ENCODE assay signal across 31 mouse cellular contexts in the genomic region with DNA sequence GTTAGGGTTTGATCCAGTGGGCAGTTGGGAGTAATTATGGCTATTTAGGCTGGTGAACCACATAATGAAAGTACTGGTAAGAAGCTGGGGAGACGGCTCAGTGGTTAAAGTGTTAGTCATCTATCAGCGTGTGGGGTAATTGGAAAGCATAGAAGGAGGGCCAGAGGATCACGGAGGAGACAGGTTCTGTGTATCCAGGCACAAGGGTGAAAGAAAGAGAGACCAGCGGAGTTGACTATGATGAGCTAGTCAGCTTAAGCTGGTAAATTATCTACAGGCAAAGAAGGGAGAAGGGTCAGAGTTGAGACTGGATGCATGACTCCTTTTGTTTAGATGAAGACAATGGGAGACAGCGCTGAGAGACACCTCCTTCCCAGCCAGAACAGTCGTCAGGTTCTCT. TPM values are rescaled to one million over a fixed set of nuclear protein-coding genes. Genes with fewer than 3 reads are reported as not detected.
A peak's percentile ranks its signal among the peaks of the same experiment; 100 is the strongest.
DNase-seq lines count a peak whose midpoint lies in the region; ATAC-seq and TF ChIP-seq lines count a peak whose summit lies in the region.
"Had no signal": no experiment of that assay in that cellular context is flagged by ENCODE, and none has a peak within 500 bp of the region (broad histone marks: within the 10 kb centered on the region; RNA-seq: fewer than 3 reads in every experiment).

No protein-coding gene starts in this region.

- no peaks in the 10 kb centered on the region for H3K9me3 ChIP-seq in kidney, embryonic 15.5 days (replicated peaks)
- H3K9me3 ChIP-seq in liver, postnatal 0 days (ENCODE audit: low read length) = no peaks in the 10 kb centered on the region
- H3K9me3 ChIP-seq: embryonic facial prominence, embryonic 12.5 days; embryonic facial prominence, embryonic 15.5 days; forebrain, embryonic 12.5 days; forebrain, embryonic 15.5 days; heart, embryonic 12.5 days; heart, embryonic 15.5 days; hindbrain, embryonic 10.5 days had no signal

- TF ChIP-seq POLR2A in kidney, adult 2 months (IDR thresholded peaks at IDR 0.05; ENCODE audit: low read depth, low read length) = no peak
- no peak for TF ChIP-seq POLR2A in olfactory bulb, adult 2 months (IDR thresholded peaks at IDR 0.05; ENCODE audit: insufficient read depth, low read depth, low read length)

- H3K4me2 ChIP-seq in kidney, embryonic 15.5 days = no peak overlapping the region
- no peak overlapping the region for H3K4me2 ChIP-seq in liver, postnatal 0 days (ENCODE audit: low read depth, low read length)
- H3K4me2 ChIP-seq: embryonic facial prominence, embryonic 12.5 days; embryonic facial prominence, embryonic 15.5 days; forebrain, embryonic 12.5 days; forebrain, embryonic 15.5 days; heart, embryonic 12.5 days; heart, embryonic 15.5 days; hindbrain, embryonic 13.5 days had no signal

- H3K36me3 ChIP-seq in kidney, adult 2 months (ENCODE audit: control insufficient read depth, insufficient read depth, low read length) = no peaks in the 10 kb centered on the region
- H3K36me3 ChIP-seq in kidney, embryonic 15.5 days = no peaks in the 10 kb centered on the region
- H3K36me3 ChIP-seq in liver, postnatal 0 days (replicated peaks; ENCODE audit: insufficient read depth, low read length) = no peaks in the 10 kb centered on the region
- H3K36me3 ChIP-seq: embryonic facial prominence, embryonic 12.5 days; embryonic facial prominence, embryonic 15.5 days; forebrain, embryonic 12.5 days; forebrain, embryonic 15.5 days; heart, embryonic 12.5 days; heart, embryonic 15.5 days; hindbrain, embryonic 10.5 days; hindbrain, embryonic 13.5 days had no signal

- H3K27me3 ChIP-seq in kidney, adult 2 months (replicated peaks; ENCODE audit: control insufficient read depth, insufficient read depth, low read length) = no peaks in the 10 kb centered on the region
- no peaks in the 10 kb centered on the region for H3K27me3 ChIP-seq in kidney, embryonic 15.5 days
- no peaks in the 10 kb centered on the region for H3K27me3 ChIP-seq in Patski
- H3K27me3 ChIP-seq in liver, postnatal 0 days (ENCODE audit: insufficient read depth, low read length) = no peaks in the 10 kb centered on the region
- H3K27me3 ChIP-seq: embryonic facial prominence, embryonic 12.5 days; embryonic facial prominence, embryonic 15.5 days; forebrain, embryonic 12.5 days; forebrain, embryonic 15.5 days; heart, embryonic 15.5 days; hindbrain, embryonic 13.5 days had no signal

- H3K27ac ChIP-seq in kidney, adult 2 months (ENCODE audit: insufficient read depth, low read depth, low read length) = no peak overlapping the region
- no peak overlapping the region for H3K27ac ChIP-seq in kidney, embryonic 15.5 days
- peak overlapping the region; percentile 93 for H3K27ac ChIP-seq in layer of hippocampus, adult 2 months
- H3K27ac ChIP-seq in olfactory bulb, adult 2 months (ENCODE audit: insufficient read depth, low read depth, low read length) = peak overlapping the region; percentile 80
- H3K27ac ChIP-seq in liver, postnatal 0 days (ENCODE audit: low read depth) = no peak overlapping the region
- H3K27ac ChIP-seq: embryonic facial prominence, embryonic 12.5 days; embryonic facial prominence, embryonic 15.5 days; forebrain, embryonic 12.5 days; forebrain, embryonic 15.5 days; heart, embryonic 15.5 days; hindbrain, embryonic 10.5 days; hindbrain, embryonic 13.5 days had no signal

- no peak overlapping the region for H3K9ac ChIP-seq in kidney, embryonic 15.5 days
- no peak overlapping the region for H3K9ac ChIP-seq in liver, postnatal 0 days (replicated peaks)
- H3K9ac ChIP-seq: embryonic facial prominence, embryonic 12.5 days; embryonic facial prominence, embryonic 15.5 days; forebrain, embryonic 12.5 days; forebrain, embryonic 15.5 days; heart, embryonic 12.5 days; heart, embryonic 15.5 days; hindbrain, embryonic 13.5 days had no signal

- TF ChIP-seq EP300 in liver, postnatal 0 days (IDR thresholded peaks at IDR 0.05; ENCODE audit: low read depth) = no peak

- in situ Hi-C loops in Patski (cut with MboI; ENCODE audit: low pct_unique_long_range_greater_than_20kb) = no loop called here

- no peak for ATAC-seq in kidney, embryonic 15.5 days (replicated peaks; ENCODE audit: low FRiP score)
- ATAC-seq in Patski = peak; percentile 70
- no peak for ATAC-seq in liver, postnatal 0 days
- ATAC-seq: forebrain, embryonic 15.5 days; hindbrain, embryonic 16.5 days had no signal

- 40% methylated on average over 6 of the region's 6 CpGs for WGBS in kidney, adult 2 months
- WGBS in kidney, embryonic 15.5 days = 58% methylated on average over 6 of the region's 6 CpGs
- 45% methylated on average over 6 of the region's 6 CpGs for WGBS in olfactory bulb, adult 2 months
- WGBS in liver, postnatal 0 days (ENCODE audit: insufficient replicate concordance) = 55% methylated on average over 6 of the region's 6 CpGs

- peak; percentile 75 for DNase-seq in kidney, adult 2 months
- DNase-seq in layer of hippocampus, adult 2 months (ENCODE audit: low spot score in 2 of 2) = no peak
- no peak for DNase-seq in layer of hippocampus, postnatal 25 days (ENCODE audit: extremely low spot score in 1 of 2, low spot score in 1 of 2)
- DNase-seq in Patski (ENCODE audit: low read depth, low spot score) = peak; percentile 74
- DNase-seq in liver, postnatal 0 days = no peak
- no peak for DNase-seq in thymus, postnatal 36 days
- DNase-seq: adrenal gland, postnatal 10 days; adrenal gland, postnatal 36 days; B cell, adult 2 months; cerebellum, adult 18-20 months; cerebellum, adult 9-10 months; cerebellum, postnatal 14 days; gastrocnemius, postnatal 25 days; heart, adult 18-20 months; heart, postnatal 10 days; heart, postnatal 36 days had no signal

- CTCF ChIA-PET in Patski (lab: Charles Lee) = interaction anchor here (1.2 to 3.2 kb wide), 5 partner anchors 10 to 57 kb away, joined by 3 to 18 read pairs (median 5); no protein-coding TSS in a partner anchor

- H3K4me3 ChIP-seq in kidney, adult 2 months (ENCODE audit: insufficient read depth, low read depth, low read length) = no peak overlapping the region
- no peak overlapping the region for H3K4me3 ChIP-seq in kidney, embryonic 15.5 days (replicated peaks)
- no peak overlapping the region for H3K4me3 ChIP-seq in layer of hippocampus, adult 2 months
- H3K4me3 ChIP-seq in olfactory bulb, adult 2 months (ENCODE audit: insufficient read depth, low read depth, low read length) = no peak overlapping the region
- no peak overlapping the region for H3K4me3 ChIP-seq in liver, postnatal 0 days (ENCODE audit: low read depth, low read length)
- H3K4me3 ChIP-seq: embryonic facial prominence, embryonic 12.5 days; embryonic facial prominence, embryonic 15.5 days; erythroblast, embryonic 14.5 days; forebrain, embryonic 12.5 days; forebrain, embryonic 15.5 days; heart, embryonic 12.5 days; heart, embryonic 15.5 days; hindbrain, embryonic 10.5 days; hindbrain, embryonic 13.5 days had no signal

- TF ChIP-seq CTCF in kidney, adult 2 months (conservative IDR thresholded peaks at IDR 0.05; ENCODE audit: insufficient read depth, insufficient read length, low read depth, low read length) = no peak
- no peak for TF ChIP-seq CTCF in layer of hippocampus, adult 2 months (conservative IDR thresholded peaks at IDR 0.05)
- TF ChIP-seq CTCF in Patski (IDR thresholded peaks at IDR 0.05) = no peak
- TF ChIP-seq CTCF in olfactory bulb, adult 2 months (IDR thresholded peaks at IDR 0.05; ENCODE audit: insufficient read depth, low read depth, low read length) = no peak
- no peak for TF ChIP-seq CTCF in liver, postnatal 0 days (IDR thresholded peaks at IDR 0.05; ENCODE audit: low read depth)

- POLR2A ChIA-PET in Patski (lab: Charles Lee) = interaction anchor here (1.0 to 1.1 kb wide), 2 partner anchors 53 to 55 kb away, joined by 3 to 4 read pairs; no protein-coding TSS in a partner anchor

- H3K4me1 ChIP-seq in kidney, adult 2 months (ENCODE audit: control insufficient read depth, insufficient read depth, low read length) = no peaks in the 10 kb centered on the region; the same call in 1 of the 2 replicates
- H3K4me1 ChIP-seq in kidney, embryonic 15.5 days = peaks cover 5% of the 10 kb centered on the region; the same call in 1 of the 2 replicates
- peaks cover 21% of the 10 kb centered on the region for H3K4me1 ChIP-seq in olfactory bulb, adult 2 months (ENCODE audit: control insufficient read depth, insufficient read depth, low read length)
- peaks cover 3% of the 10 kb centered on the region for H3K4me1 ChIP-seq in liver, postnatal 0 days (ENCODE audit: insufficient read depth)

RNA-seq across cellular contexts. Expression of a gene that starts 5.2 kb away (rescaled TPM):
- 57.7 and 67.0 TPM in 2 replicates for polyA plus RNA-seq in kidney, adult 2 months (2012; rRNA removed)
- 181 and 194 TPM in 2 replicates for polyA plus RNA-seq in kidney, embryonic 15.5 days (2015; fragmentation: Nextera tagmentation; extraction: Ambion mirVana)
- total RNA-seq in layer of hippocampus, adult 2 months (2021) = 100 to 1,000 TPM; 298 to 323 TPM
- total RNA-seq in layer of hippocampus, postnatal 25 days (2021) = 100 to 1,000 TPM; 262 to 327 TPM
- polyA plus RNA-seq in Patski (2021) = 240 TPM
- not detected in 2 replicates for polyA plus RNA-seq in olfactory bulb, adult 2 months (2012; ENCODE audit: insufficient read depth, insufficient read length, low replicate concordance, missing spikeins)
- 57.9 and 60.7 TPM in 2 replicates for polyA plus RNA-seq in liver, postnatal 0 days (2015; fragmentation: Nextera tagmentation; extraction: Ambion mirVana)

RNA-seq across cellular contexts. Expression of a gene that starts 20.9 kb away (rescaled TPM):
- 1.1 and 2.1 TPM in 2 replicates for polyA plus RNA-seq in kidney, adult 2 months (2012; rRNA removed)
- 0.45 and 0.48 TPM in 2 replicates for polyA plus RNA-seq in kidney, embryonic 15.5 days (2015; fragmentation: Nextera tagmentation; extraction: Ambion mirVana)
- under 1 TPM; 0.38 to 0.52 TPM for total RNA-seq in layer of hippocampus, adult 2 months (2021)
- total RNA-seq in layer of hippocampus, postnatal 25 days (2021) = under 1 TPM; 0.27 to 0.52 TPM
- polyA plus RNA-seq in Patski (2021) = 151 TPM
- polyA plus RNA-seq in olfactory bulb, adult 2 months (2012; ENCODE audit: insufficient read depth, insufficient read length, low replicate concordance, missing spikeins) = not detected in 2 replicates
- 0.23 and 0.25 TPM in 2 replicates for polyA plus RNA-seq in liver, postnatal 0 days (2015; fragmentation: Nextera tagmentation; extraction: Ambion mirVana)
- total RNA-seq: common myeloid progenitor, adult 5-6 weeks had no signal
- polyA plus RNA-seq: erythroblast, embryonic 14.5 days; hindbrain, embryonic 10.5 days had no signal

RNA-seq across cellular contexts. Expression of a gene that starts 24.9 kb away (rescaled TPM):
- 0.03 and 0.08 TPM in 2 replicates for polyA plus RNA-seq in kidney, adult 2 months (2012; rRNA removed)
- polyA plus RNA-seq in kidney, embryonic 15.5 days (2015; fragmentation: Nextera tagmentation; extraction: Ambion mirVana) = 0.10 and 0.55 TPM in 2 replicates
- 100 to 1,000 TPM; 180 to 212 TPM for total RNA-seq in layer of hippocampus, adult 2 months (2021)
- 100 to 1,000 TPM; 219 to 233 TPM for total RNA-seq in layer of hippocampus, postnatal 25 days (2021)
- 0.89 TPM for polyA plus RNA-seq in Patski (2021)
- polyA plus RNA-seq in olfactory bulb, adult 2 months (2012; ENCODE audit: insufficient read depth, insufficient read length, low replicate concordance, missing spikeins) = not detected in 2 replicates
- not detected in 2 replicates for polyA plus RNA-seq in liver, postnatal 0 days (2015; fragmentation: Nextera tagmentation; extraction: Ambion mirVana)
- total RNA-seq: common myeloid progenitor, adult 5-6 weeks; gastrocnemius, adult 8-10 months; gastrocnemius, postnatal 25 days; heart, adult 18-20 months; heart, postnatal 10 days had no signal
- polyA plus RNA-seq: gonadal fat pad, adult 2 months; heart, embryonic 12.5 days; heart, embryonic 15.5 days had no signal

Comparison
In these comparisons a context has a peak if more than half of its experiments do, and no peak if none do; other contexts are left out.
1. DNase-seq: peak in kidney, adult 2 months (single experiment) and Patski (single experiment); none in layer of hippocampus, adult 2 months (0 of 2), layer of hippocampus, postnatal 25 days (0 of 2), liver, postnatal 0 days (single experiment) and thymus, postnatal 36 days (0 of 2).
2. H3K27ac ChIP-seq: peak in layer of hippocampus, adult 2 months (single experiment) and olfactory bulb, adult 2 months (single experiment); none in kidney, adult 2 months (single experiment), kidney, embryonic 15.5 days (single experiment) and liver, postnatal 0 days (single experiment).
3. RNA of a gene that starts 20.9 kb away (polyA plus RNA-seq): 151 TPM in Patski (single experiment); 1.1 to 2.1 TPM in kidney, adult 2 months, 0.45 to 0.48 TPM in kidney, embryonic 15.5 days, 0.23 to 0.25 TPM in liver, postnatal 0 days and not detected in olfactory bulb, adult 2 months; every median in the first group is over 10 times any median in the second.